Mouse (Mus musculus) liver, postnatal 0 days (tissue): Measurements from ENCODE around the gene Clec4f. TPM values are rescaled to one million over a fixed set of nuclear protein-coding genes. Genes with fewer than 3 reads are reported as not detected.

Experiments
- ATAC-seq: fragments of 200-750 bp; cut with Nextera tagmentation; 2 replicates; pipeline ENCODE4 v1.8.0; 2017; ENCODE audit warnings: mild to moderate bottlenecking, moderate library complexity
- DNase-seq: peaks from one replicate; pipeline ENCODE4 v3.0.0-alpha.2; 2016
- H3K27ac ChIP-seq: fragments of 300-500 bp; sonication (generic); 2 replicates; pipeline ENCODE4 v1.5.1; 2014; ENCODE audit warnings: antibody characterized with exemption, moderate library complexity, mild to moderate bottlenecking, low read depth
- H3K27me3 ChIP-seq: fragments of 300-500 bp; sonication (generic); 2 replicates; pipeline ENCODE4 v1.6.1; 2014; ENCODE audit warnings: low read length, control low read depth, mixed read lengths; ENCODE audit not compliant: insufficient read depth
- H3K36me3 ChIP-seq: fragments of 300-500 bp; sonication (generic); replicated peaks from 2 replicates; pipeline ENCODE4 v1.6.1; 2014; ENCODE audit warnings: mild to moderate bottlenecking, control low read depth, low read length, moderate library complexity, mixed read lengths; ENCODE audit not compliant: insufficient read depth
- H3K4me1 ChIP-seq: fragments of 300-500 bp; sonication (generic); 2 replicates; pipeline ENCODE4 v1.6.1; 2014; ENCODE audit warnings: antibody characterized with exemption, mild to moderate bottlenecking, control low read depth; ENCODE audit not compliant: insufficient read depth
- H3K4me2 ChIP-seq: fragments of 300-500 bp; sonication (generic); 2 replicates; pipeline ENCODE4 v1.6.1; 2014; ENCODE audit warnings: low read depth, mild to moderate bottlenecking, low read length, moderate library complexity, mixed read lengths
- H3K4me3 ChIP-seq: fragments of 300-500 bp; sonication (generic); 2 replicates; pipeline ENCODE4 v1.5.1; 2014; ENCODE audit warnings: low read depth, low read length
- H3K9ac ChIP-seq: fragments of 300-500 bp; sonication (generic); replicated peaks from 2 replicates; pipeline ENCODE4 v1.6.1; 2014; ENCODE audit warnings: mild to moderate bottlenecking, moderate library complexity
- H3K9me3 ChIP-seq: fragments of 300-500 bp; sonication (generic); 2 replicates; pipeline ENCODE4 v1.6.1; 2016; ENCODE audit warnings: mild to moderate bottlenecking, control low read depth, low read length, mixed read lengths
- CTCF ChIP-seq: sonication (generic); IDR thresholded peaks from 2 replicates; pipeline ENCODE4 v1.5.1; 2016; ENCODE audit warnings: antibody characterized with exemption, low read depth
- EP300 ChIP-seq: IDR thresholded peaks from 2 replicates; pipeline ENCODE4 v1.6.1; 2016; ENCODE audit warnings: antibody characterized with exemption, low read depth, mild to moderate bottlenecking
- WGBS: fragments of 180-500 bp; shearing (Covaris S2); extraction: QIAGEN DNeasy Blood & Tissue Kit; methylation state at CpG from one replicate; pipeline ENCODE4 v1.1.7; 2014; ENCODE audit not compliant: insufficient replicate concordance; 5-methylcytosine and 5-hydroxymethylcytosine counted together
- polyA plus RNA-seq: library from polyadenylated mRNA; unstranded; fragments of >200 nt; fragmentation: Nextera tagmentation; extraction: Ambion mirVana; gene quantifications from 2 replicates; pipeline ENCODE4 v1.2.1, GENCODE M21; 2015

Gene Clec4f
- polyA plus RNA-seq, 1 experiment from 2014 or later = 75.0 TPM

DNA sequence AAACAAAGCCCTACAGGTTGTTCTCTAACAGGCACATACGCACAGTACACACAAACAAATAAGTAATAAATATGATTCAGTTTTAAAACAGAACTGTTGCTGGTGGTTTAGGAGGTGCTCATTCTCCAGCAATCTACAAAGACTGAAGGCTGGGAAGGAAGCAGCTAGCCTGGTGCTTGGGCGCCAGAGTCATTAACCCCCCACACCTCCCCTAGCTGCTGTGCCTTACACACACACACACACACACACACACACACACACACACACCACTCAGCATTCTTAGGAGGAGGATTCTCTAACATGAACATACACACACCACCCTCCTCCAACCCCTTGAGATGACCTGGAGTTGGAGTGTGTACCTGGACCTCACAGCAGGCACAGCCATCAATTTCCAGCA is 34.9 kb upstream of the Clec4f start:
- Histone ChIP-seq H3K27me3 (peaks cover 62% of the 10 kb centered on the region), H3K9ac (no peak overlapping the region), H3K9me3 (no peaks in the 10 kb centered on the region), H3K36me3 (no peaks in the 10 kb centered on the region), H3K4me2 (no peak overlapping the region), H3K4me3 (no peak overlapping the region), H3K27ac (no peak overlapping the region), H3K4me1 (no peaks in the 10 kb centered on the region)
- TF ChIP-seq CTCF = no peak
- no peak for TF ChIP-seq EP300
- WGBS = 47% methylated on average over 2 of the region's 2 CpGs
- DNase-seq = no peak
- ATAC-seq = no peak

DNA sequence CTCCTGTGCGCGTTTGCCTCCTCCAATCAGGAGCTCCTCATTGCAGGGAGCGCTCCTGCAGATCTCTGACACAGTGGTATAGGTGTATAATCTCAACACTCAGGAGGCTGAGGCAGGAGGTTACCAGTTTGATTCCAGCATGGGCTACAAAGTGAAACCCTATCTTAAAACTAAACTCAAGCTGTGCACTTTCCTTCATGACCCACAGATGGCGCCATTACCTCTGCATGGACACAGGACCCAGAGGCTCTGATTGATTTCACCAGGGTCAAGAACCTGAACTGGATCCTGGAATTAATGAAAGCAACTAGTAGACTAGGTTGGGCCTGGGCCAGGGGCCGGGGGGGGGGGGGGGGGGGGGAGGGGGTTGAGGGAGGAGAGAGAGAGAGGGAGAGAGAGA is 34.3 kb upstream of the Clec4f start:
- TF ChIP-seq EP300 (no peak), CTCF (peak; percentile 83)
- Histone ChIP-seq H3K9me3 (no peaks in the 10 kb centered on the region), H3K36me3 (no peaks in the 10 kb centered on the region), H3K27ac (no peak overlapping the region), H3K9ac (no peak overlapping the region), H3K4me1 (no peaks in the 10 kb centered on the region), H3K4me3 (no peak overlapping the region), H3K4me2 (no peak overlapping the region), H3K27me3 (peaks cover 56% of the 10 kb centered on the region)
- ATAC-seq (peak; percentile 36; the same call in 1 of the 2 replicates), DNase-seq (peak; percentile 50)
- WGBS = 23% methylated on average over 4 of the region's 5 CpGs

DNA sequence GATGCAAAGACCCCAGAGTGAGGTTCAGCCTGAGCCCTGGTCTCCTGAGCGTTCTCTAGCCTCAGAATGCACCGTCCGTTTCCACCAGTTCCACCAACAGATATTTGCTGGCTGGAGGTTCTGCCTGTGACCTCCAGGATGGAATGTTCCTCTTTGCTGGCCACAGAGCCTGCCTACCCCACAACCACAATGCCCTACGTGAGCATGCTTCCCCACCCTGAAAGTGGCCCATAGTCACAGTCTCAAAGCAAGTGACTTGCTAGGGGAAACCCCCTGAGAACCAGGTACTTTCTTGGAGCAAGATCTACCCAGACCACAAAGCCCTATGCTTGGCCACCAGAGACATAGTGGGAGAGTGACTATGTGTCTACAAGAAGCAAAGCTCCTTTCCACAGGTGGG is 33.4 kb upstream of the Clec4f start:
- WGBS = 43% methylated on average over 4 of the region's 4 CpGs
- ATAC-seq (no peak), DNase-seq (no peak)
- Histone ChIP-seq H3K9me3 (no peaks in the 10 kb centered on the region), H3K36me3 (no peaks in the 10 kb centered on the region), H3K4me3 (no peak overlapping the region), H3K4me2 (no peak overlapping the region), H3K27ac (no peak overlapping the region), H3K9ac (no peak overlapping the region), H3K27me3 (peaks cover 47% of the 10 kb centered on the region), H3K4me1 (no peaks in the 10 kb centered on the region)
- TF ChIP-seq CTCF = no peak
- no peak for TF ChIP-seq EP300

DNA sequence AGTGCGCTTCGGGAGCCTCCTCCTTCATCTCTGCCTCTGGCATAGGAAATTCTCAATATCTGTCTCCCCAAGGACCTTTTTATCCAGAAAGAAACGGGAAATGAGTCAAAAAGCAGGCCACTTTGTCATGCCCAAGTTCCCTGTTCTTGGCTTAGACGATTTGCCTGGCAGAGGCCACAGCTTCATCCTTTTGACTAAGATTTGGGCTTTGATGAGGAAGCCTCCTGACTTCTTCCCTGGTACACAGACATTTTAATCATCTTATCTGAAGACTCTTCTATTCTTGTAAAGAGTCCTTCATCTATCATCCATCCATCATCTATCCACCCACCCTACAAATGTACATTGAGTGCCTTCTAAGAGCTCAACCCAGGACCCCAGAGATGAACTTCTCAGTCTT is 21.8 kb upstream of the Clec4f start, which contains the start of gene Cd207:
Cd207 (minus strand) TSS at position 101 of the 400 bp plus-strand sequence.
- WGBS = 53% methylated on average over 4 of the region's 4 CpGs
- ATAC-seq (no peak), DNase-seq (no peak)
- Histone ChIP-seq H3K4me1 (no peaks in the 10 kb centered on the region), H3K9ac (no peak within 1 kb of the TSS), H3K27me3 (no peaks in the 10 kb centered on the region), H3K27ac (no peak within 1 kb of the TSS), H3K9me3 (no peaks in the 10 kb centered on the region), H3K36me3 (no peaks in the 10 kb centered on the region), H3K4me2 (no peak within 1 kb of the TSS), H3K4me3 (no peak within 1 kb of the TSS)
- TF ChIP-seq CTCF = no peak
- no peak for TF ChIP-seq EP300

DNA sequence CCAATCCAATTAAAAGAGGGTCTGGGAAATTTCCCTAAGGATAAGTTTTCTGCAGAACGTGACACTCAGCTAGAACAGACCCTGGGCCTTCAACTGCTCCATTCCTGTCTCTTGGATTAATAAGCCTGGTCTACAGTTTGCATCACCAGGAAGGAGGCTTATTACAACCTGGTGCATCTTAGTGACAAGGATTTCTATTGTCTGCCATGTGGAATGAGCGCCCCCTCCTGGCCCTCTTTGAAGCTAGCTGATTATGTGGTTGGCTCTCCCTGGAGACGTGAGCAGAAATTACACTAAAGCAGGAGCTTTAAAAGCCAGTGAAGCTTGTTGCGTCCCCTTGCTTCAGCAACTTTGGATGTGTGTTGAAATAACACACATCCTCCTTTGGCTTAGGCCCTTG is 17.4 kb upstream of the Clec4f start:
- Histone ChIP-seq H3K4me1 (no peaks in the 10 kb centered on the region), H3K36me3 (no peaks in the 10 kb centered on the region), H3K4me2 (no peak overlapping the region), H3K27me3 (no peaks in the 10 kb centered on the region), H3K27ac (no peak overlapping the region), H3K9me3 (no peaks in the 10 kb centered on the region), H3K9ac (no peak overlapping the region), H3K4me3 (no peak overlapping the region)
- peak; percentile 88 for TF ChIP-seq CTCF
- TF ChIP-seq EP300 = no peak
- DNase-seq = peak; percentile 81
- no peak for ATAC-seq
- WGBS = 5% methylated on average over 4 of the region's 4 CpGs

DNA sequence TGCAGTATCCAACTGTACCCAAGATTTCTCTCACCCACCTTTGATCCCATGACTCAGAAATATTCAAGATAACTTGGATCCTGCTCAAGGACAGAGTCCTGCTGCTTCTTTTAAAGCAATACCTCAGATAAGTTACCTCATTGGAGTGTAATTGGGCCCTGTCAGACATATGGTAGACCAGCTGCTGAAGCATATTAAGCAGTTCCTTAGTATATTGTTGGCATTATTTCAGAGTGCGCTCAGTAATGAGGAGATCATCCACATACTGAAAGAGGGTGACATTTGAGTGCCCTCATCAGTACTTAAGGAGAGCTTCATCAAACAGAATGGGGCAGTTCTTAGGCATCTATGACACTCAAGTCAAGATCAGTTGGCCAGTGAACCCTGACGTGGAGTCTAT is 9.0 kb upstream of the Clec4f start:
- ATAC-seq = no peak
- no peak for DNase-seq
- Histone ChIP-seq H3K4me3 (no peak overlapping the region), H3K9ac (no peak overlapping the region), H3K27me3 (no peaks in the 10 kb centered on the region), H3K27ac (no peak overlapping the region), H3K4me1 (no peaks in the 10 kb centered on the region), H3K9me3 (no peaks in the 10 kb centered on the region), H3K36me3 (no peaks in the 10 kb centered on the region), H3K4me2 (no peak overlapping the region)
- TF ChIP-seq EP300 (no peak), CTCF (no peak)
- WGBS = 76% methylated on average over 2 of the region's 2 CpGs

DNA sequence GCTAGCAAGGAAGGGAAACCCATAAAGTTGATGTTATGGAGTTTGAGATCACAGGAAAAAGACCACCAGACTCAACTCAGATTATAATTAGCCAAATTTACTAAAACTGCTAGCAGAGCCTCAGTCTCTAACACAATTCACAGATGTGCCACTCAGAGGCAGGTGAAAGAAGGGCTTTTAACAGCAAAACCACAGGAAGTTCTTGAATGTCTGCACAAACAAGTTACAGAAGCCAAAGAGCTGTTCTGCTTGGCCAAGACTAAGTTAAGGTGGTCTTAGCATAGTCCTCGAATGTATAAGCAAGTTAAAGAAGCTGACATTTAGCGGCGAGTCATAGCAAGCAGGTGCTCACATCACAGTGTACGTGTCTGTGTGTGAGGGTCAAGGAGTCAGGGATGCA is 4.8 kb upstream of the Clec4f start:
- H3K4me1 ChIP-seq = no peaks in the 10 kb centered on the region
- H3K9me3 ChIP-seq = no peaks in the 10 kb centered on the region
- no peaks in the 10 kb centered on the region for H3K27me3 ChIP-seq
- 53% methylated on average over 4 of the region's 4 CpGs for whole genome bisulfite sequencing
- no peak for ATAC-seq
- TF ChIP-seq CTCF = no peak
- no peak overlapping the region for H3K4me2 ChIP-seq
- no peaks in the 10 kb centered on the region for H3K36me3 ChIP-seq
- H3K9ac ChIP-seq = no peak overlapping the region
- no peak overlapping the region for H3K4me3 ChIP-seq
- no peak for DNase-seq
- no peak overlapping the region for H3K27ac ChIP-seq
